Mouse (Mus musculus) spleen, adult 18-20 months (tissue): ENCODE results near the gene Stard3.
A peak's percentile ranks its signal among the peaks of the same experiment; 100 is the strongest.

Experiments
- DNase-seq, 2 experiments: peaks; one replicate each; pipeline ENCODE4 v3.0.0; 2022; ENCODE audit warnings: mixed read lengths in 2 of 2

Stard3 gene

GRCm38 (mm10) chr11:98348083-98348961, 9.8 kb upstream of the Stard3 start, which contains the start of gene Ppp1r1b:
TSS of gene Ppp1r1b (plus strand) at chr11:98348404.
- no peak for DNase-seq

GRCm38 (mm10) chr11:98349308-98349707, 8.9 kb upstream of the Stard3 start:
- no peak for DNase-seq

GRCm38 (mm10) chr11:98352272-98352990, 5.7 kb upstream of the Stard3 start:
- no peak for DNase-seq

- DNase-seq = no peak
These were observed 4.4 kb upstream of the Stard3 start for GRCm38 (mm10) chr11:98353651-98354211.

GRCm38 (mm10) chr11:98354445-98354844, 3.7 kb upstream of the Stard3 start:
- DNase-seq = no peak

- DNase-seq = peak in 1 of 2 experiments; percentile 37
These were observed 2.4 kb upstream of the Stard3 start for GRCm38 (mm10) chr11:98355732-98356299.

GRCm38 (mm10) chr11:98356625-98357394, 1.4 kb upstream of the Stard3 start:
- no peak for DNase-seq

- no peak for DNase-seq
These were observed 590 bp upstream of the Stard3 start for GRCm38 (mm10) chr11:98357396-98358160.

- DNase-seq = no peak
These were observed 2.8 kb downstream of the Stard3 start for GRCm38 (mm10) chr11:98360866-98361521.

- DNase-seq = no peak
These were observed 5.6 kb downstream of the Stard3 start for GRCm38 (mm10) chr11:98363817-98364216.

GRCm38 (mm10) chr11:98364410-98364809, 6.2 kb downstream of the Stard3 start:
- DNase-seq = no peak

- no peak for DNase-seq
These were observed 8.1 kb downstream of the Stard3 start for GRCm38 (mm10) chr11:98366290-98366689.

GRCm38 (mm10) chr11:98367171-98367862, 9.1 kb downstream of the Stard3 start:
- no peak for DNase-seq

- no peak for DNase-seq
These were observed 9.7 kb downstream of the Stard3 start for GRCm38 (mm10) chr11:98367863-98368186.

GRCm38 (mm10) chr11:98369337-98369736, 11.2 kb downstream of the Stard3 start:
- no peak for DNase-seq

GRCm38 (mm10) chr11:98370588-98370987, 12.4 kb downstream of the Stard3 start:
- no peak for DNase-seq

- no peak for DNase-seq
These were observed 13.5 kb downstream of the Stard3 start for GRCm38 (mm10) chr11:98371556-98372240.

- DNase-seq = peak in 1 of 2 experiments; percentile 48
These were observed 14.2 kb downstream of the Stard3 start for GRCm38 (mm10) chr11:98372406-98372805.

- no peak for DNase-seq
These were observed 15.1 kb downstream of the Stard3 start for GRCm38 (mm10) chr11:98373244-98373643.

- DNase-seq = no peak
These were observed 16.1 kb downstream of the Stard3 start for GRCm38 (mm10) chr11:98374266-98374665.
